Mouse (Mus musculus) heart, postnatal 25 days (tissue): Measurements from ENCODE around the gene Cfap58. TPM values are rescaled to one million over a fixed set of nuclear protein-coding genes. Genes with fewer than 3 reads are reported as not detected.

ENCODE experiments used
- DNase-seq: peaks from one replicate; pipeline ENCODE4 v3.0.0; 2022; ENCODE audit warnings: low spot score
- intact Hi-C: fragments of 180-260 bp; cut with DNase I; formaldehyde crosslinking; loops from one replicate; pipeline ENCODE4 v1.15.1; 2025
- microRNA-seq: library from miRNA; unstranded; fragments of <30 nt; microRNA quantifications from one replicate; pipeline ENCODE4 v1.2.0, GENCODE M21; 2022
- total RNA-seq, 2 experiments: library from RNA; stranded (reverse); gene quantifications; 2 replicates each; pipeline ENCODE4 v1.2.3; 2021

Gene Cfap58
- total RNA-seq, 2 experiments from 2014 or later = 2.6 to 3.3 TPM

DNA sequence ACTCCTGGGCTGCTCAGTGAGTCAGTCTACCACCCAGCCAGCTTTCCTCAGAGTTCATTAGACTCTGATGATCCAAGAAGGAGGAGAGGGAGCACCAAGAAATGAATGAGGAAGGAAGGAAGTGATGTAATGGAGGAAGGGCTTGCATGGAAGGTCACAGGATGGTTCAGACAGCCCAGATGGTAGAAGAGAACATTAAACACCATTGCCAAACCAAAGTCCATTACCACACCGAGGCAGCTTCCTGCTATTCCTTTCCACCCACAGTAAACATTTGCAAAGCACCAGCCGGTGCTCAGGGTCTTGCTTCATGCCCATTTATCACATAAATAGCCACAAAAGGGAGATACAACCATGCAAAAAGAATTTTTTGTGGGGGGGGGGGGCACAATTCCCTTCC is 89.4 kb downstream of the Cfap58 start:
- intact Hi-C loops = no loop called here
- no peak for DNase-seq

GRCm38 (mm10) chr19:48039554-48039953 is 102.1 kb downstream of the Cfap58 start:
- DNase-seq = no peak
- intact Hi-C loops = no loop called here

DNA sequence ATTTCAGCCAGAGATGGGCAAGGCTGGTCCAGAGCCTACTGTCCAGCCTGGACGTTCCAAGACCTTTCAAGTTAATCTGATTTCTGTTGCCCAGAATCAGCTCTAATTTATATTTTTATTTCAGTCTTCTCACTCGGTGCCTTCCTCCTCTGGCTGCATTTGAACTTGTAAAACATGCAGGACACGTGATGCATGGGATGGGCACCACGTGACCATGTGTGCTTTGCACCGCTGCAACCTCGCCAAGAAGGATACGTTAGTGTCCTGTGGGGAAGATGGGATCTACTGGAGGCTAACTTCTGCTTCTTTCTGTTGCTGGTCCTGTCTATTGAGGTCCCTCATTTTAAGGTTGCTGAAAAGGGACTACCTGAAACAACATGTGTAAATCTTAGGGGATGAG is 109.8 kb downstream of the Cfap58 start:
- intact Hi-C loops = no loop called here
- no peak for DNase-seq

DNA sequence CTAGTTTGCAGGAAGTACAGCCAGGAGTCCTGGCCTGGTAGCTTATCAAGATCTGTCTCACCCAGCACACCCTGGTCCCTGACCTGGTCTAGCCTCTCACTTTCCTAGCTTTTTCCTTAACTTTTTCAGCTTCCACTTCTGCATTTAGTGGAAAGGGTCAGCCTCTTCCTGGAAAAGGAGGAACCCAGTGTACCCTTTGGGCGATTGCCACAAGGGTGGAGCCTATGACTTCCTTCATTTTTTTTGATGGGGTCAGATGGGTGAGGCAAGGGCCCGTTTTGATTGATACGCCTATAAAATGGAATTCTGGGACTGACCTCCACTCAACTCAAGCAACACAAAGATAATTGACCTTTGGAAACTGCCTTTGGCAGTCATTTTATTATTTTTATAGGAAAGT is 111.9 kb downstream of the Cfap58 start:
- DNase-seq = no peak
- intact Hi-C loops = no loop called here

DNA sequence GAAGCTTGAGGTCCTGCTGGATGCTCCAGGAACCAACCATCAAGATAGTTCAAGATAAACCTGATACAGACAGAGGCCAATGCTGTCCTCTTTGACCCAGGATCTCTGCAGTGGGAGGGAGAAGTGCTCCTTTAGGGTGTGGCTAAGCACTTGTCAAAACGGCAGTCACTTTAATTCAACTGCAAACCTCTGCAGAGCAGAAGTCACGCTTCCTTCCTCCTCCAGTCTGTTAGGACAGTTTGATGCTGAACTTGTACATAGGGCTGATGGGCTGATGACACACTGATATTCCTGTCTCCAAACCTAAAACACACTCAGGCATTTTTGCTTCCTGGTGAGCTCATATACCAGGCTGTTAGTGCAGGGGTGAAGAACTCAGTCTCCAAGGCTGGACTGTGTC is 125.8 kb downstream of the Cfap58 start:
- intact Hi-C loops = no loop called here
- no peak for DNase-seq

DNA sequence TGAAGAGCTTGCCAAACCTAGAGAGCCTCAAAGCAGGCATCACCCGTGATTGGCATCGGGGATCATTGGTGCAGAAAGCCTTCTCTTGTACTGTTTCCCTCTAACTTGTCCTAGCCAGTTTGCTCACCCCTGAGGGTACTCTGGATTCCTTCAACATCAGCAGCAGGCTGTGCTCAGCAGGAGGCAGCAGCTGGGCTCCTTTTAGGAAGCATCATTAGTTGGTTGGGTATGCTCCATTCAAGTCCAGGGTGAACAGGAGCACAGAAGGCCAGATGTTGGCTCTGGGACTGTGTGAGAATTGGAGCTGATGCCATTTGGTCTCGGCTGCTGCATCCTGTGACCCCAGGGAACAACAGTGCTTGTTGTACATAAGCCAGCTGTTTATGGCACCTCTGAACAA is 142.2 kb downstream of the Cfap58 start:
- intact Hi-C loops = no loop called here
- no peak for DNase-seq

GRCm38 (mm10) chr19:48081456-48081855 is 144.0 kb downstream of the Cfap58 start:
- intact Hi-C loops = no loop called here
- DNase-seq = no peak

Small RNA genes lying within 50 kb of the gene (microRNA-seq; reads per million reads assigned to microRNA genes)
- not detected for gene Gm22240

Other genes starting within 250 kb of the Cfap58 start
- gene Col17a1, start 245.6 kb upstream of the Cfap58 start, total RNA-seq = not detected
- 10 to 100 TPM; 63.2 to 70.0 TPM for gene Sfr1, start 206.0 kb upstream of the Cfap58 start, total RNA-seq
- gene Gsto1, start 82.7 kb upstream of the Cfap58 start, total RNA-seq = 100 to 1,000 TPM; 165 to 166 TPM
- 1 to 10 TPM; 1.9 to 2.0 TPM for gene Gsto2, start 72.1 kb upstream of the Cfap58 start, total RNA-seq
- gene Cfap43, start 18.4 kb upstream of the Cfap58 start, total RNA-seq = under 1 TPM in 1 of 2 experiments, not detected in 1; 0.25 TPM
- 1 to 10 TPM; 9.0 to 9.9 TPM for gene Itprip, start 18.4 kb upstream of the Cfap58 start, total RNA-seq